Mouse (Mus musculus) bone marrow macrophage, adult 2 months (primary cell): ENCODE results near the gene Nptn.

Experiments
- CTCF ChIP-seq: IDR thresholded peaks from 2 replicates; pipeline ENCODE4 v1.5.1; 2012; ENCODE audit warnings: low read depth, mild to moderate bottlenecking, low read length, moderate library complexity
- POLR2A ChIP-seq: IDR thresholded peaks from 2 replicates; pipeline ENCODE4 v1.6.1; 2012; ENCODE audit warnings: mild to moderate bottlenecking, low read depth, low read length, borderline replicate concordance

DNA sequence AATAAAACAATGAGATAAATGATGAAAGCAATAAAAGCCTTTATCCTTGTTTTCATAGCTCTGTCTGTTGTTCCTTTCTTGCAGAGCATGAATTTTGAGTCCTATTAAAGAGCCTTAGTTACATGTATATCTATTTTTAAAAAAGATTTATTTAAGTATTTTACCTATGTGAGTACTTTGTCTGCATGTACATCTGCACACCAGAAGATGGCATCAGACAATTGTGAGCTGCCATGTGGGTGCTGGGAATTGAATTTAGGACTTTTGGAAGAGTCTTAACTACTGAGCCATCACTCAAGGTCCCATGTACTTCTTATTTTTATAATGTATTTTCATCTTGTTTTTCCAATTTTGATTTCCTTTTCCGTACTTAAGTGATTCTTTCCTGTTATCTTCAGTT lies 13.3 kb downstream of the Nptn start:
- TF ChIP-seq CTCF: no peak
- no peak for TF ChIP-seq POLR2A
